ENCODE assay signal across 7 mouse cellular contexts in the genomic region with DNA sequence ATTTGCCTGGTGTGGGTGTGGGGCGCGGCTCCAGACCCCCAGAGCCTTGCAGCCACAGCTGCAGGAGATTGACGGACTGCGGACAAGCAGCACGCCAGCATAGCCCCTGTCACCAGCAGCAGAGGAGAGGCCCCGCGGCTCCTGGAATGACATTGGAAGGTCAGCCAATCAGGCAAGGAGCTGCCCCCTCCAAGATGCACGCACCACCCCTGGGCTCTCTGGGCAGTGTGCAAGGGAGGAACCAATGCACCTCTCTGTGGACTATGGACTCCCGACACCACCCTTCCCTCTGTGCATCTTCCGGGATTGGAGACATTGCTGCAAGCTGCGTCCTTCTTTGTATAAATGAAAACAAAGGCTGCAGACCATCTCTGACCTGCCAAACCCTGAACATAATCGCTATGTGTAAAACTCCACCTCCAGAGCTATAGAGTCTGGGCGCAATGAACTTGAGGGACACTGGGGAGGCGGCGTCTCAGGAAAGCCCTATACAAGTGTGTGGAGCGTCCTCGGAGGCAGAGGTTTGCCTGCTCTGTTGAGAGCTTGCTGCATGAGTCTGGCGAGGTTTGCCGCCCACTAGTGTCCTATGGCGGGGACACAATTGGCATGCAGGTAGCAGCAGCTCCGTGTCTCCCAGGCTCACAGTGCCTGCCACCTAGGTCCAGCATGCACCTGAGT. TPM values are rescaled to one million over a fixed set of nuclear protein-coding genes. Genes with fewer than 3 reads are reported as not detected.
DNase-seq lines count a peak whose midpoint lies in the region; ATAC-seq and TF ChIP-seq lines count a peak whose summit lies in the region.

No protein-coding gene starts in this region.

- H3K4me1 ChIP-seq in hindbrain, embryonic 16.5 days (ENCODE audit: control insufficient read depth, insufficient read depth, low read depth, low read length) = peaks cover 24% of the 10 kb centered on the region

- WGBS in hindbrain, embryonic 16.5 days = under 1% methylated on average over 21 of the region's 21 CpGs

- H3K27ac ChIP-seq in hindbrain, embryonic 16.5 days (ENCODE audit: low read depth, low read length) = peak overlapping the region; percentile 85
- no peak overlapping the region for H3K27ac ChIP-seq in left cerebral cortex, adult 2 months

- no peaks in the 10 kb centered on the region for H3K27me3 ChIP-seq in hindbrain, embryonic 16.5 days (replicated peaks; ENCODE audit: control insufficient read depth, insufficient read depth, low read length)

- no peaks in the 10 kb centered on the region for H3K36me3 ChIP-seq in hindbrain, embryonic 16.5 days (ENCODE audit: control insufficient read depth, insufficient read depth, low read length)

- intact Hi-C loops in left cerebral cortex, adult 2 months (cut with DNase I) = loop anchor here (2.0 to 5.0 kb wide), 4 partner anchors 93 to 308 kb away; no protein-coding TSS in a partner anchor

- peak overlapping the region; percentile 67 for H3K9ac ChIP-seq in hindbrain, embryonic 16.5 days (ENCODE audit: low read depth, low read length)

- peak; percentile 65 for TF ChIP-seq CTCF in left cerebral cortex, adult 2 months (IDR thresholded peaks at IDR 0.05)

- peak; percentile 81 for ATAC-seq in hindbrain, embryonic 16.5 days

- no peaks in the 10 kb centered on the region for H3K9me3 ChIP-seq in hindbrain, embryonic 16.5 days (ENCODE audit: control insufficient read depth, low read length)

- peak overlapping the region; percentile 43 for H3K4me3 ChIP-seq in hindbrain, embryonic 16.5 days (ENCODE audit: low read length)
- peak overlapping the region; percentile 45 for H3K4me3 ChIP-seq in left cerebral cortex, adult 2 months

- DNase-seq in ZHBTc4 (ENCODE audit: low read depth, low spot score) = peak; percentile 77
- DNase-seq in cerebellum, adult 8-10 months = peak; percentile 56
- DNase-seq in forelimb bud, embryonic 11.5 days (ENCODE audit: low read depth, low spot score) = peak; percentile 54
- DNase-seq in left cerebral cortex, adult 2 months (ENCODE audit: extremely low spot score in 1 of 2, low spot score in 2 of 2) = peak; percentile 63 to 67
- DNase-seq in lung, postnatal 36 days = peak; percentile 41
- DNase-seq in right cerebral cortex, postnatal 10 days (ENCODE audit: low spot score in 2 of 2) = peak; percentile 84 to 85

- peak overlapping the region; percentile 75 for H3K4me2 ChIP-seq in hindbrain, embryonic 16.5 days (ENCODE audit: low read length)

RNA-seq across cellular contexts. Expression of gene Dscam, which starts 5.0 kb away (rescaled TPM):
- polyA plus RNA-seq in hindbrain, embryonic 16.5 days (2015; fragmentation: Nextera tagmentation; extraction: Ambion mirVana) = 11.7 and 13.1 TPM in 2 replicates
- 10 to 100 TPM; 41.2 to 44.9 TPM for total RNA-seq in left cerebral cortex, adult 2 months (2021)
